Mouse (Mus musculus): ENCODE data around the gene Gna12. TPM values are rescaled to one million over a fixed set of nuclear protein-coding genes. Genes with fewer than 3 reads are reported as not detected.

Gene Gna12
- polyA plus RNA-seq, 1 experiment from 2014 or later = 9.4 TPM

DNA sequence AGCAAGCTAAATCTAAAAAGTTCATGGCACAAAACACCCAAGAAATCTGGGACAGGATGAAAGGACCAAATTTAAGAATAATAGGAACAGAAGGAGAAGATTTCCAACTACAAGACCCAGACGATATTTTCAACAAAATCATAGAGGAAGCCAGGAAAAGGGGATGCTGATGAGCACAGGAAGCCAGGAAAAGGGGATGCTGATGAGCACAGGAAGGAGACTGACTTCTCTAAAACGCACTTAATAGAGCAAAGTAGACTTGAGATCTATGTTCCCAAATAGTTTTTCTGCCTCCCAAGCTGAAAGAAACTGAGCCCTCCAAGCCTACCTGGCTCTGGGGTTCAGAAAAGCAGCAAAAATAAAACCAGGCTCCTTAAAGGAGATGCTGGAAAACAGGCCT lies 2.8 kb downstream of the Gna12 start:
- peak overlapping the region; percentile 91 for H3K4me3 ChIP-seq

GRCm38 (mm10) chr5:140826796-140827195 lies 3.4 kb downstream of the Gna12 start:
- 12% methylated on average over 1 of the region's 1 CpGs for WGBS
- Histone ChIP-seq H3K9ac (0 out of 2 replicates have a peak overlapping the region, but pooled peaks have one; percentile 75), H3K27ac (replicated peaks) (peak overlapping the region; percentile 51), H3K9me3 (no peaks in the 10 kb centered on the region), H3K4me3 (no peak overlapping the region), H3K36me3 (peaks cover 8% of the 10 kb centered on the region), H3K4me2 (peak overlapping the region; percentile 92), H3K27me3 (replicated peaks) (no peaks in the 10 kb centered on the region), H3K4me1 (peaks cover 77% of the 10 kb centered on the region)
- ATAC-seq (ENCODE audit: extremely low read depth, insufficient number of reproducible peaks, low FRiP score, low TSS enrichment) = no peak

More for the DNA sequence above, 2.8 kb downstream of the Gna12 start:
- ATAC-seq (ENCODE audit: extremely low read depth, insufficient number of reproducible peaks, low FRiP score, low TSS enrichment) = no peak
- no peaks in the 10 kb centered on the region for H3K9me3 ChIP-seq
- H3K4me1 ChIP-seq = peaks cover 71% of the 10 kb centered on the region
- H3K27me3 ChIP-seq (replicated peaks) = no peaks in the 10 kb centered on the region
- H3K36me3 ChIP-seq = peaks cover 8% of the 10 kb centered on the region
- peak overlapping the region; percentile 51 for H3K27ac ChIP-seq (replicated peaks)
- peak overlapping the region; percentile 92 for H3K4me2 ChIP-seq
- WGBS = 43% methylated on average over 2 of the region's 2 CpGs
- H3K9ac ChIP-seq = peak overlapping the region; percentile 75

DNA sequence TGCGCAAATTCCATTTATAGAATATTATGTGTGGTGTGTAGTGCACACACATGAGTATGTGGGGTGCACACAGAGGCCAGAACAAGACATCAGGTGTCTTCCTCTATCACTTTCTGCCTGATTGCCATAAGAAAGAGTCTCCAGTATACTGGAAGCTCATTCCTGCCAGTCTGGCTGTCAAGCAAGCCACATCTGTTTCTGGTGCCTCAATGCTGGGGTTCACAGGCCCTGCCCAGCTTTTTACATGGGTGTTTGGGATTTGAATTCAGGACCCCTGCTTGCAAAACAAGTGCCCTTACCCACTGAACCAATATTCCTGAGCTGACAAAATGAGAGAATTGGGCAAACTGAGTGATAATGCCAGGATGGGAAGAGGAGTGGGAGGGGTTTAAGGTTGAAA lies 4.1 kb downstream of the Gna12 start:
- Histone ChIP-seq H3K9me3 (no peaks in the 10 kb centered on the region), H3K36me3 (peaks cover 8% of the 10 kb centered on the region), H3K4me2 (no peak overlapping the region), H3K4me3 (no peak overlapping the region), H3K27me3 (replicated peaks) (no peaks in the 10 kb centered on the region), H3K27ac (replicated peaks) (no peak overlapping the region), H3K9ac (no peak overlapping the region), H3K4me1 (peaks cover 82% of the 10 kb centered on the region)
- ATAC-seq (ENCODE audit: extremely low read depth, insufficient number of reproducible peaks, low FRiP score, low TSS enrichment) = no peak
- WGBS = 100% methylated on average over 1 of the region's 1 CpGs

- WGBS = 45% methylated on average over 7 of the region's 7 CpGs
- 0 out of 2 replicates have a peak overlapping the region, but pooled peaks have one; percentile 4 for H3K4me2 ChIP-seq
- no peaks in the 10 kb centered on the region for H3K27me3 ChIP-seq (replicated peaks)
- H3K36me3 ChIP-seq = peaks cover 8% of the 10 kb centered on the region
- H3K9ac ChIP-seq = peak overlapping the region; percentile 8; the same call in 1 of the 2 replicates
- peaks cover 92% of the 10 kb centered on the region for H3K4me1 ChIP-seq
- ATAC-seq (ENCODE audit: extremely low read depth, insufficient number of reproducible peaks, low FRiP score, low TSS enrichment) = no peak
- peak overlapping the region; percentile 33; the same call in 1 of the 2 replicates for H3K27ac ChIP-seq (replicated peaks)
- H3K9me3 ChIP-seq = no peaks in the 10 kb centered on the region
- H3K4me3 ChIP-seq = no peak overlapping the region
Observed at GRCm38 (mm10) chr5:140824126-140824525, 6.1 kb downstream of the Gna12 start.

GRCm38 (mm10) chr5:140823386-140823785 lies 6.8 kb downstream of the Gna12 start:
- WGBS = 97% methylated on average over 2 of the region's 2 CpGs
- ATAC-seq (ENCODE audit: extremely low read depth, insufficient number of reproducible peaks, low FRiP score, low TSS enrichment) = no peak
- Histone ChIP-seq H3K27me3 (replicated peaks) (no peaks in the 10 kb centered on the region), H3K4me1 (peaks cover 89% of the 10 kb centered on the region), H3K4me2 (no peak overlapping the region), H3K4me3 (no peak overlapping the region), H3K36me3 (peaks cover 8% of the 10 kb centered on the region), H3K27ac (replicated peaks) (no peak overlapping the region), H3K9ac (no peak overlapping the region), H3K9me3 (no peaks in the 10 kb centered on the region)

- no peak for ATAC-seq (ENCODE audit: extremely low read depth, insufficient number of reproducible peaks, low FRiP score, low TSS enrichment)
- Histone ChIP-seq H3K4me3 (no peak overlapping the region), H3K9me3 (no peaks in the 10 kb centered on the region), H3K27me3 (replicated peaks) (no peaks in the 10 kb centered on the region), H3K4me2 (no peak overlapping the region), H3K27ac (replicated peaks) (no peak overlapping the region), H3K36me3 (peaks cover 13% of the 10 kb centered on the region), H3K4me1 (peaks cover 84% of the 10 kb centered on the region), H3K9ac (no peak overlapping the region)
- 72% methylated on average over 4 of the region's 4 CpGs for WGBS
Observed at GRCm38 (mm10) chr5:140821951-140822350, 8.3 kb downstream of the Gna12 start.

GRCm38 (mm10) chr5:140820539-140820938 lies 9.7 kb downstream of the Gna12 start:
- Histone ChIP-seq H3K36me3 (peaks cover 9% of the 10 kb centered on the region), H3K4me3 (no peak overlapping the region), H3K27me3 (replicated peaks) (no peaks in the 10 kb centered on the region), H3K4me2 (no peak overlapping the region), H3K9me3 (no peaks in the 10 kb centered on the region), H3K9ac (no peak overlapping the region), H3K4me1 (peaks cover 86% of the 10 kb centered on the region), H3K27ac (replicated peaks) (no peak overlapping the region)
- ATAC-seq (ENCODE audit: extremely low read depth, insufficient number of reproducible peaks, low FRiP score, low TSS enrichment) = no peak
- WGBS = 74% methylated on average over 4 of the region's 4 CpGs

GRCm38 (mm10) chr5:140819594-140819993 lies 10.6 kb downstream of the Gna12 start:
- Histone ChIP-seq H3K27ac (replicated peaks) (no peak overlapping the region), H3K4me3 (no peak overlapping the region), H3K9ac (no peak overlapping the region), H3K4me2 (no peak overlapping the region), H3K9me3 (no peaks in the 10 kb centered on the region), H3K4me1 (peaks cover 90% of the 10 kb centered on the region), H3K27me3 (replicated peaks) (no peaks in the 10 kb centered on the region), H3K36me3 (peaks cover 5% of the 10 kb centered on the region; the same call in 1 of the 2 replicates)
- no peak for ATAC-seq (ENCODE audit: extremely low read depth, insufficient number of reproducible peaks, low FRiP score, low TSS enrichment)
- WGBS = 56% methylated on average over 4 of the region's 4 CpGs

DNA sequence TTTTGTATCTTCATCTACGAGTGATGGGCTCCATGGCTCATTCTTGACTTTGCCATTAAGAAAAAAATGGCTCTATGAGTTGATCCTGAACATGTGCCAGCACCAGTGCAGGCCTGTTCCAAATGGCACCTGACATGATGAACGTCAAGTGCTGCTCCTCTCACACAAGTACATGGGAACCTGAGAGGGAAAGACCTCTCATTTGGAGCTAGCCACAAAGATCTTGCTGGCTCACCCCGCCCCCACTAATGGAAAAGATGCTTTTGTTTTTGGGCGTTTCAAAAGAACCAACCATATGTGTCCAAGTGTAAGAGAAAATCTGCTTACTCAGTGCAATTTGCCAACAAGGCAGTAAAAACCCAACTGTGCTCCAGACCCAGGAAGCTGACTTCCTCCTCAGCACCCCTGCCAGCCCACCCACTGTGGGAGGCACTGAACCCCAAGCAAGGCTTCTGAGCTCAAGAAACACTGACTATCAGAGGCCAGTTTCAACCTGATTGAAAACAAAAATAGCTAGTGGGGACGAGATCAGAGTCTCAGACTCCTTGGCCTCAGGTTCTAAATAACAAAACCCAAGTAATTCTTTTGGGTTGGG lies 11.7 kb downstream of the Gna12 start:
- Histone ChIP-seq H3K9ac (no peak overlapping the region), H3K27ac (replicated peaks) (no peak overlapping the region), H3K4me3 (no peak overlapping the region), H3K36me3 (peaks cover 5% of the 10 kb centered on the region; the same call in 1 of the 2 replicates), H3K9me3 (no peaks in the 10 kb centered on the region), H3K4me1 (peaks cover 91% of the 10 kb centered on the region), H3K4me2 (no peak overlapping the region), H3K27me3 (replicated peaks) (no peaks in the 10 kb centered on the region)
- ATAC-seq (ENCODE audit: extremely low read depth, insufficient number of reproducible peaks, low FRiP score, low TSS enrichment) = no peak
- 72% methylated on average over 5 of the region's 5 CpGs for WGBS

DNA sequence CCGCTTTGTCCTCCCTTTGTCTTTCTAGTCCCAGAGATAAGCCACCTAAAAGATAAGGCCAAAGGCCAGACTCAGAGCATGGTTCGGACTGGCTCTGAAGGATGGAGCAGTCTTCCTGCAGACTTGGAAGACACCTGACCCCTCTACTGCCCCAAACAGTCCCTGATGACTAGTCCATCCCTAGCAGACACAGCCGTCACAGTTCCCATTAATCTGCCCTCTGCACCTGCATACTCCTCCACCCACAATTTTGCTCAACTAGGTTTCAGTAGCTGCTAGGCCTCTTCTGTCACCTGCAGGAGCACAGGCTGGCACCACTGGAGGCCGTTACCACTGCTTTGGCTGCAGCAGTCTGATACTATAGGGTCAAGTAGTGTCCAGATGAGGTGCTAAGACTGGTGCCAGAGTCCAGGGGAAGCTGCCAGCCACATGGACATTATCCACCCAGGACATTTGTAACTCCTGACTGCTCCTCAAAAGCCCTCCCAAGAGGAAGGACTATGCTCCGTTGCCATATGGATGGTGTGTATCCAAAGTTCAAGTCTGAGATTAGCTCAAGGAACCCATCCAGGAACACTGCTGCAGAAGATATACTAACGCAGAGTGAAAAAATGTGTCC lies 13.2 kb downstream of the Gna12 start:
- Histone ChIP-seq H3K9me3 (no peaks in the 10 kb centered on the region), H3K9ac (no peak overlapping the region), H3K4me2 (no peak overlapping the region), H3K4me1 (peaks cover 92% of the 10 kb centered on the region), H3K27me3 (replicated peaks) (no peaks in the 10 kb centered on the region), H3K4me3 (no peak overlapping the region), H3K36me3 (peaks cover 5% of the 10 kb centered on the region; the same call in 1 of the 2 replicates), H3K27ac (replicated peaks) (no peak overlapping the region)
- ATAC-seq (ENCODE audit: extremely low read depth, insufficient number of reproducible peaks, low FRiP score, low TSS enrichment) = no peak
- WGBS = 61% methylated on average over 6 of the region's 6 CpGs

DNA sequence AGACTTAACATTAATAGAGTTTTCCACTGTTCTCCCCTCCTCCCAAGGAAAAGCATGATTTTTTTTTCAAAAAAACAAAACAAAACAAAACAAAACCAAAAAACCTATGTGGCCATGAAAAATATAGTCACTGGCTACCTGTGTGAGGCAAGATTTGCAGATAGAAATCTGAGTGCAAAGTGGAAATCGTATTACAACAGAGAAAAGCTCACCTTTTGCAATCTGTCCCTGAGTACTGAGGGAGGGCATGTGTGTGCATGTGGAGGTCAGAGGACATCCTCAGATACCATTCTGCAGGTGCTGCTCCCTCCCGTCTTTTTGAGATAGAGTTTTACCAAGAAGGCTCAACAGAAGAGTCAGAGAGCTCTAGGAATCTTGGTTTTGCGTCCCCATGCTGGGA lies 14.2 kb downstream of the Gna12 start:
- 73% methylated on average over 3 of the region's 3 CpGs for WGBS
- H3K4me3 ChIP-seq = no peak overlapping the region
- peaks cover 5% of the 10 kb centered on the region; the same call in 1 of the 2 replicates for H3K36me3 ChIP-seq
- peak overlapping the region; percentile 70 for H3K27ac ChIP-seq (replicated peaks)
- H3K9me3 ChIP-seq = no peaks in the 10 kb centered on the region
- peak overlapping the region; percentile 47; the same call in 1 of the 2 replicates for H3K4me2 ChIP-seq
- H3K9ac ChIP-seq = no peak overlapping the region
- no peaks in the 10 kb centered on the region for H3K27me3 ChIP-seq (replicated peaks)
- ATAC-seq (ENCODE audit: extremely low read depth, insufficient number of reproducible peaks, low FRiP score, low TSS enrichment) = no peak
- peaks cover 93% of the 10 kb centered on the region for H3K4me1 ChIP-seq

All from heart, embryonic 13.5 days (tissue).